Mouse (Mus musculus) layer of hippocampus, adult 9-11 months (tissue): ENCODE measurements around the gene Slc25a16.
A peak's percentile ranks its signal among the peaks of the same experiment; 100 is the strongest.

ENCODE experiments used
- DNase-seq: peaks from one replicate; pipeline ENCODE4 v3.0.0; 2022

The Slc25a16 gene

GRCm38 (mm10) chr10:62919925-62920765, at the start of gene Slc25a16:
Gene Slc25a16, plus strand, starts transcription at chr10:62920633.
- DNase-seq = peak; percentile 92

GRCm38 (mm10) chr10:62874828-62875227, 45.6 kb upstream of the Slc25a16 start:
- DNase-seq = no peak

GRCm38 (mm10) chr10:62875565-62875964, 44.9 kb upstream of the Slc25a16 start:
- DNase-seq = no peak

- DNase-seq = no peak
Observed at GRCm38 (mm10) chr10:62878056-62878455, 42.4 kb upstream of the Slc25a16 start.

- DNase-seq = no peak
Observed at GRCm38 (mm10) chr10:62881211-62881610, 39.2 kb upstream of the Slc25a16 start.

- no peak for DNase-seq
Observed at GRCm38 (mm10) chr10:62883933-62884372, 36.5 kb upstream of the Slc25a16 start.

GRCm38 (mm10) chr10:62884517-62884916, 35.9 kb upstream of the Slc25a16 start:
- DNase-seq = no peak

GRCm38 (mm10) chr10:62885460-62885859, 35.0 kb upstream of the Slc25a16 start:
- DNase-seq = no peak

GRCm38 (mm10) chr10:62885969-62886798, 34.2 kb upstream of the Slc25a16 start:
- DNase-seq = no peak

GRCm38 (mm10) chr10:62886799-62887591, 33.4 kb upstream of the Slc25a16 start:
- no peak for DNase-seq

- no peak for DNase-seq
Observed at GRCm38 (mm10) chr10:62891025-62891424, 29.4 kb upstream of the Slc25a16 start.

- no peak for DNase-seq
Observed at GRCm38 (mm10) chr10:62892549-62893232, 27.7 kb upstream of the Slc25a16 start.

GRCm38 (mm10) chr10:62893356-62893884, 27.0 kb upstream of the Slc25a16 start:
- DNase-seq = no peak

- DNase-seq = no peak
Observed at GRCm38 (mm10) chr10:62894447-62894846, 26.0 kb upstream of the Slc25a16 start.

- no peak for DNase-seq
Observed at GRCm38 (mm10) chr10:62895386-62895785, 25.0 kb upstream of the Slc25a16 start.

GRCm38 (mm10) chr10:62896035-62896434, 24.4 kb upstream of the Slc25a16 start:
- DNase-seq = no peak

- no peak for DNase-seq
Observed at GRCm38 (mm10) chr10:62896774-62897173, 23.7 kb upstream of the Slc25a16 start.

- no peak for DNase-seq
Observed at GRCm38 (mm10) chr10:62897437-62897836, 23.0 kb upstream of the Slc25a16 start.

GRCm38 (mm10) chr10:62898061-62898460, 22.4 kb upstream of the Slc25a16 start:
- DNase-seq = no peak

GRCm38 (mm10) chr10:62900144-62900543, 20.3 kb upstream of the Slc25a16 start:
- DNase-seq = no peak

GRCm38 (mm10) chr10:62901826-62902225, 18.6 kb upstream of the Slc25a16 start:
- DNase-seq = no peak

GRCm38 (mm10) chr10:62902829-62903228, 17.6 kb upstream of the Slc25a16 start:
- DNase-seq = no peak
